Mouse (Mus musculus) gastrocnemius, postnatal 36 days (tissue): ENCODE results near the gene Zmynd12. TPM values are rescaled to one million over a fixed set of nuclear protein-coding genes. Genes with fewer than 3 reads are reported as not detected.
A peak's percentile ranks its signal among the peaks of the same experiment; 100 is the strongest.

Experiments
- DNase-seq, 2 experiments: peaks; one replicate each; pipeline ENCODE4 v3.0.0; 2022
- intact Hi-C: fragments of 180-260 bp; cut with DNase I; formaldehyde crosslinking; loops from one replicate; pipeline ENCODE4 v1.15.1; 2025
- long read RNA-seq, 2 experiments: library from polyadenylated mRNA; stranded (forward); transcript quantifications; one replicate each; pipeline ENCODE4 v2.0.0; 2021
- total RNA-seq, 2 experiments: library from RNA; stranded (reverse); gene quantifications; 2 replicates each; pipeline ENCODE4 v1.2.3; 2021

The Zmynd12 gene
- not detected for total RNA-seq
- long read RNA-seq, experiment 1, result 0 reads
- long read RNA-seq, experiment 2, partial matches to known transcripts, result 0 of 1 reads
- long read RNA-seq, experiment 2, other reads (novel, unspliced or antisense), result 1 of 1 reads

- peak; percentile 83 to 84 for DNase-seq
- intact Hi-C loops, result loop anchor here (5.0 kb wide), 1 partner anchor 115 kb away; the partner anchor contains the start of genes Foxj3 and Frg2f1
Measured at GRCm38 (mm10) chr4:119422294-119422964, at the start of gene Zmynd12, which contains the start of gene Ppcs. Gene Zmynd12, plus strand, starts transcription at chr4:119422814. Gene Ppcs, minus strand, starts transcription at chr4:119422420.

- DNase-seq, result no peak
- intact Hi-C loops, result no loop called here
Measured at GRCm38 (mm10) chr4:119381471-119382190, 41.0 kb upstream of the Zmynd12 start.

GRCm38 (mm10) chr4:119389184-119389583 lies 33.4 kb upstream of the Zmynd12 start:
- DNase-seq, result no peak
- intact Hi-C loops, result no loop called here

- intact Hi-C loops, result no loop called here
- no peak for DNase-seq
Measured at GRCm38 (mm10) chr4:119390369-119390768, 32.2 kb upstream of the Zmynd12 start.

- no peak for DNase-seq
- intact Hi-C loops, result no loop called here
Measured at GRCm38 (mm10) chr4:119398751-119399150, 23.9 kb upstream of the Zmynd12 start.

GRCm38 (mm10) chr4:119400896-119401295 lies 21.7 kb upstream of the Zmynd12 start:
- intact Hi-C loops, result no loop called here
- no peak for DNase-seq

GRCm38 (mm10) chr4:119403431-119403830 lies 19.2 kb upstream of the Zmynd12 start:
- DNase-seq, result no peak
- intact Hi-C loops, result no loop called here

GRCm38 (mm10) chr4:119411877-119412650 lies 10.6 kb upstream of the Zmynd12 start:
- no peak for DNase-seq
- intact Hi-C loops, result no loop called here

- intact Hi-C loops, result no loop called here
- DNase-seq, result no peak
Measured at GRCm38 (mm10) chr4:119412791-119413190, 9.8 kb upstream of the Zmynd12 start.

- intact Hi-C loops, result no loop called here
Measured at GRCm38 (mm10) chr4:119415072-119415753, 7.4 kb upstream of the Zmynd12 start, which contains the start of gene Ccdc30. Gene Ccdc30, minus strand, starts transcription at chr4:119415521.

GRCm38 (mm10) chr4:119417270-119417669 lies 5.3 kb upstream of the Zmynd12 start:
- intact Hi-C loops, result no loop called here
- no peak for DNase-seq

More at GRCm38 (mm10) chr4:119415072-119415753, 7.4 kb upstream of the Zmynd12 start, which contains the start of gene Ccdc30:
- peak; percentile 65 to 73 for DNase-seq

- no peak for DNase-seq
- intact Hi-C loops, result no loop called here
Measured at GRCm38 (mm10) chr4:119417894-119418293, 4.7 kb upstream of the Zmynd12 start.

- DNase-seq, result no peak
- intact Hi-C loops, result loop anchor here (5.0 kb wide), 1 partner anchor 116 kb away; the partner anchor contains the start of genes Foxj3 and Frg2f1
Measured at GRCm38 (mm10) chr4:119421191-119421590, 1.4 kb upstream of the Zmynd12 start.

- intact Hi-C loops, result loop anchor here (5.0 kb wide), 1 partner anchor 115 kb away; the partner anchor contains the start of genes Foxj3 and Frg2f1
- DNase-seq, result peak in 1 of 2 experiments; percentile 15
Measured at GRCm38 (mm10) chr4:119421921-119422293, 707 bp upstream of the Zmynd12 start.

- intact Hi-C loops, result loop anchor here (5.0 kb wide), 1 partner anchor 202 kb away; no protein-coding TSS in a partner anchor
- DNase-seq, result no peak
Measured at GRCm38 (mm10) chr4:119425077-119425476, 2.5 kb downstream of the Zmynd12 start.

- DNase-seq, result no peak
- intact Hi-C loops, result loop anchor here (5.0 kb wide), 1 partner anchor 202 kb away; no protein-coding TSS in a partner anchor
Measured at GRCm38 (mm10) chr4:119425601-119426000, 3.0 kb downstream of the Zmynd12 start.

- intact Hi-C loops, result loop anchor here (5.0 kb wide), 1 partner anchor 200 kb away; no protein-coding TSS in a partner anchor
- no peak for DNase-seq
Measured at GRCm38 (mm10) chr4:119427680-119428079, 5.1 kb downstream of the Zmynd12 start.

GRCm38 (mm10) chr4:119430678-119431077 lies 8.1 kb downstream of the Zmynd12 start:
- intact Hi-C loops, result loop anchor here (2.0 to 5.0 kb wide), 3 partner anchors 62 to 237 kb away; partner anchors contain the start of gene Rimkla
- peak in 1 of 2 experiments; percentile 45 for DNase-seq

GRCm38 (mm10) chr4:119437936-119438335 lies 15.3 kb downstream of the Zmynd12 start:
- DNase-seq, result no peak
- intact Hi-C loops, result no loop called here
